Mouse (Mus musculus): ENCODE measurements at regions not wholly inside any gene's neighbourhood (a gene's known extent, or its start where the extent isn't known, plus 50 kb on each side); places are given as distances from the start of the nearest gene placed in this dataset.
"Not testable (repeated sequence)": the region's sequence is repeated elsewhere in the genome, so short reads cannot be mapped to it uniquely, and the experiment has no call there.

- no peak for DNase-seq (ENCODE audit: low read depth, low spot score)
Measured at GRCm38 (mm10) chr14:114485781-114486180, 606.2 kb upstream of the Gpc5 start.

- DNase-seq (ENCODE audit: low read depth, low spot score) = not testable (repeated sequence)
Measured at GRCm38 (mm10) chr14:114493371-114493770, 598.6 kb upstream of the Gpc5 start.

GRCm38 (mm10) chr14:114504976-114505375 lies 587.0 kb upstream of the Gpc5 start:
- no peak for DNase-seq (ENCODE audit: low read depth, low spot score)

- DNase-seq (ENCODE audit: low read depth, low spot score) = no peak
Measured at GRCm38 (mm10) chr14:114547910-114548680, 543.9 kb upstream of the Gpc5 start.

GRCm38 (mm10) chr14:114549101-114549500 lies 542.9 kb upstream of the Gpc5 start:
- no peak for DNase-seq (ENCODE audit: low read depth, low spot score)

GRCm38 (mm10) chr14:114566411-114567030 lies 525.5 kb upstream of the Gpc5 start:
- DNase-seq (ENCODE audit: low read depth, low spot score) = peak; percentile 12

GRCm38 (mm10) chr14:114567673-114568309 lies 524.2 kb upstream of the Gpc5 start:
- peak; percentile 72 for DNase-seq (ENCODE audit: low read depth, low spot score)

GRCm38 (mm10) chr14:114587367-114588064 lies 504.5 kb upstream of the Gpc5 start:
- DNase-seq (ENCODE audit: low read depth, low spot score) = peak; percentile 47

- peak; percentile 9 for DNase-seq (ENCODE audit: low read depth, low spot score)
Measured at GRCm38 (mm10) chr14:114609296-114609695, 482.7 kb upstream of the Gpc5 start.

- DNase-seq (ENCODE audit: low read depth, low spot score) = no peak
Measured at GRCm38 (mm10) chr14:114612400-114612799, 479.6 kb upstream of the Gpc5 start.

- no peak for DNase-seq (ENCODE audit: low read depth, low spot score)
Measured at GRCm38 (mm10) chr14:114656636-114657035, 435.4 kb upstream of the Gpc5 start.

GRCm38 (mm10) chr14:114662028-114662427 lies 430.0 kb upstream of the Gpc5 start:
- no peak for DNase-seq (ENCODE audit: low read depth, low spot score)

GRCm38 (mm10) chr14:114685133-114685532 lies 406.9 kb upstream of the Gpc5 start:
- DNase-seq (ENCODE audit: low read depth, low spot score) = peak; percentile 10

GRCm38 (mm10) chr14:114694930-114695329 lies 397.1 kb upstream of the Gpc5 start:
- no peak for DNase-seq (ENCODE audit: low read depth, low spot score)

GRCm38 (mm10) chr14:114697543-114697942 lies 394.5 kb upstream of the Gpc5 start:
- DNase-seq (ENCODE audit: low read depth, low spot score) = no peak

GRCm38 (mm10) chr14:114723080-114723479 lies 368.9 kb upstream of the Gpc5 start:
- DNase-seq (ENCODE audit: low read depth, low spot score) = no peak

GRCm38 (mm10) chr14:114767323-114767722 lies 324.7 kb upstream of the Gpc5 start:
- DNase-seq (ENCODE audit: low read depth, low spot score) = no peak

GRCm38 (mm10) chr14:114776723-114777122 lies 315.3 kb upstream of the Gpc5 start:
- DNase-seq (ENCODE audit: low read depth, low spot score) = no peak

- DNase-seq (ENCODE audit: low read depth, low spot score) = no peak
Measured at GRCm38 (mm10) chr14:114781821-114782220, 310.2 kb upstream of the Gpc5 start.

GRCm38 (mm10) chr14:114790946-114791830 lies 300.8 kb upstream of the Gpc5 start:
- peak; percentile 83 for DNase-seq (ENCODE audit: low read depth, low spot score)

- no peak for DNase-seq (ENCODE audit: low read depth, low spot score)
Measured at GRCm38 (mm10) chr14:114791831-114792224, 300.2 kb upstream of the Gpc5 start.

Data from mesoderm, embryonic 11.5 days (tissue).